Mouse (Mus musculus) megakaryocyte, adult 5-6 weeks (primary cell): Measurements from ENCODE around the gene Tbxas1. TPM values are rescaled to one million over a fixed set of nuclear protein-coding genes. Genes with fewer than 3 reads are reported as not detected.
A peak's percentile ranks its signal among the peaks of the same experiment; 100 is the strongest.

Source experiments
- ATAC-seq: 2 replicates; pipeline ENCODE4 v1.8.0; 2016; ENCODE audit warnings: mild to moderate bottlenecking, inconsistent platforms; ENCODE audit not compliant: poor library complexity, severe bottlenecking
- total RNA-seq, 2 experiments: library from RNA; stranded (forward) in 1 of 2; stranded (reverse) in 1 of 2; fragments of 153-499, 151-499 nt in 1 of 2; fragments of 221-1000, 200-1000 nt in 1 of 2; gene quantifications; 2 replicates each; pipeline versions ENCODE4 v1.2.3 to v1.2.4; 2015 to 2017

The Tbxas1 gene
- total RNA-seq, 2 experiments from 2014 or later = 25.1 to 33.0 TPM

DNA sequence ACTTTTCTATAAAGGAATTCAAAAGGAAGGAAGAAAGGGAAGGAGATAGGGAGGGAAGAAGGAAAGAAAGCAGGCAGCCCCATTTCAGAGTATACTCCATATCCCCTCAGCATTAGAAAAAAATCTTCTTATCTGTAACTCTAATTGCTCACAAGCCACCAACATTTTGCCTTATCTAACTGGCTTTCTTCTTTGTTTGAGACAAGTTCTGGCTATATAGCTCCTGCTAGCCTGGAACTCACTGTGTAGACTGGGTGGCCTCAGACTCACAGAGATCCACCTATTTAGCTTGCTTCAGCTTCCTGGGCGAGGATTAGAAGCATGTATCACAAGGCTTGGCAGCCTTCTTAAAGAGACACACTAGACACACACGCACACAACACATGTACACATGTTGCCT, 23.5 kb upstream of the Tbxas1 start:
- ATAC-seq = no peak

GRCm38 (mm10) chr6:38853561-38853992, 21.6 kb upstream of the Tbxas1 start:
- no peak for ATAC-seq

- no peak for ATAC-seq
Measured at GRCm38 (mm10) chr6:38859819-38860218, 15.4 kb upstream of the Tbxas1 start.

DNA sequence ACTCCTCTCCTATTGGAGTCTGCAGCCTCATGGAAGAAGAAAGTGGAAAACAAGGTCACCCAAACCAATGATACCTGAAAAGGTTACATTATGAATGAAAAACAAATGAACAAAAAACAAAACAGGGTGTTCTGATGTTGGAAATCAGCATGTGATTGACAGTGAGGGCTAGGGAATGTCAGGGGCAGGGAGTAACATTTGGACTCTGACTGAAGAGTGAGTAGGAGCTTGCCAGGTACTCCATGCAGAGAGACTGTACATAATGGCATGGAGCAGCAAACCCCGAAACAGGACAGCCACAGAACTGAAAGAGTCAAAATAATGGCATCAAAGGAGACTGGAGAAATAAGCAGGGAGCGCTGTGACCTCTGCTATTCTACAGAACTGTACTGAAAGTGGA, 14.9 kb upstream of the Tbxas1 start:
- ATAC-seq = no peak

- ATAC-seq = no peak
Measured at GRCm38 (mm10) chr6:38863595-38863994, 11.6 kb upstream of the Tbxas1 start.

GRCm38 (mm10) chr6:38865805-38866204, 9.4 kb upstream of the Tbxas1 start:
- ATAC-seq = peak; percentile 92

DNA sequence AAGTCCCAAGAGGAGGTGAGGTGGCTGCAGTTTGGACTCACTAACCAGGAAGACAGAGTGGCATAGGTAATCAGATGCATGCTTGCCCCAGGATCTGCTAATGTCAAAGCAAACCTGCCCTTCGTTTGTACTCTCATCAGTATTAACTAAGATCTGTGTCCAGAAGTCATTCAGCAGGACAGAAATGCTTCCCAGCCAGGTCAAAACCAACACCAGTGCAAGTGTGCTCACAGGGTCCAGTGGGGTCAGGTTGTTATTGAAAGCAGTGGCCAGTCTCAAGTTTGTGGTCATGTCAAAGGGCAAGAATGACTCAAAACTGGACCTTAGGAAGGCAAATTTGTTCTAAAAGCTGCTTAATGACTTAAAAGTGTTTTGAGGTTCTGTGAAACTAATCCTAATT, 8.8 kb upstream of the Tbxas1 start:
- ATAC-seq = no peak

DNA sequence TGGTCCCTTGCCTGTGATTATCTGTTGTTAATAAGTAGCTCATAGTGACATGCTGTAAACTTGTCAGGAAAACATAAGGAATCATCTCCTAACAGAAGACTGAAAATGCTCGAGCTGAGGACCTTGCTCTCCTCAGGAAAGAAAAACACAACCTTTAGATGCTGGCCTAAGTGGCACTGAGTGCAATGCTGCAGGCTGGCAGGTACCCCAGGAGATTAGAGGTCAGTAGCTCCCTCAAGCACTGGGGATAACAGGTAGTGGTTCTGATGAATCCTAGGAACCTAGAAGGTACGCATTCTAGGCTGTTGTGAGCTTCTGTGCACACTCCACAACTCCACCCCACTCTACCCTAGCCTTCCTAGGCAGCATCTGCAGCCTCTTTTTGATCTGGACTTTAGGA, 8.4 kb upstream of the Tbxas1 start:
- no peak for ATAC-seq

GRCm38 (mm10) chr6:38867291-38867690, 7.9 kb upstream of the Tbxas1 start:
- no peak for ATAC-seq

GRCm38 (mm10) chr6:38868974-38869373, 6.2 kb upstream of the Tbxas1 start:
- ATAC-seq = no peak

- no peak for ATAC-seq
Measured at GRCm38 (mm10) chr6:38870070-38870469, 5.1 kb upstream of the Tbxas1 start.

GRCm38 (mm10) chr6:38871051-38871450, 4.2 kb upstream of the Tbxas1 start:
- peak; percentile 73 for ATAC-seq

DNA sequence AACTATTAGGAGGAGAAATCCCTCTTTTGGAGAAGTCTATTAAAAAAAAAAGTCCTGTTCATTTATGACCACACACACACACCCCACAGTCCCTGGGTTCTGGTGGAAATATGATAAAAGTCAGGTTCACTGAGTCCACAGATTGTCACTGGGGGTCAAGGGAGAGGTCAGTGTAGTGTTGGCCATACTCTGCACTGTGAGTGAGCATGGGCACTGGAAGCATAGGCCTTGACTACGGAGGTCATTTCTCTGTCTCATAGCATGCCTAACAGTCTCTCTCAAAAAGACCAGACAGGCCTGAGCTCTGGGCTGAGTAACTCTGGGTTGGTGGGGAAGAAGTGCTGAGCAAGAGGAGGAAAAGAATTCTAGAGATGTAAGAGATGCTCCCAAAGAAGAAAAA, 1.9 kb upstream of the Tbxas1 start:
- no peak for ATAC-seq

GRCm38 (mm10) chr6:38874035-38874434, 1.2 kb upstream of the Tbxas1 start:
- 0 out of 2 replicates have a peak, but pooled peaks have one; percentile 35 for ATAC-seq

DNA sequence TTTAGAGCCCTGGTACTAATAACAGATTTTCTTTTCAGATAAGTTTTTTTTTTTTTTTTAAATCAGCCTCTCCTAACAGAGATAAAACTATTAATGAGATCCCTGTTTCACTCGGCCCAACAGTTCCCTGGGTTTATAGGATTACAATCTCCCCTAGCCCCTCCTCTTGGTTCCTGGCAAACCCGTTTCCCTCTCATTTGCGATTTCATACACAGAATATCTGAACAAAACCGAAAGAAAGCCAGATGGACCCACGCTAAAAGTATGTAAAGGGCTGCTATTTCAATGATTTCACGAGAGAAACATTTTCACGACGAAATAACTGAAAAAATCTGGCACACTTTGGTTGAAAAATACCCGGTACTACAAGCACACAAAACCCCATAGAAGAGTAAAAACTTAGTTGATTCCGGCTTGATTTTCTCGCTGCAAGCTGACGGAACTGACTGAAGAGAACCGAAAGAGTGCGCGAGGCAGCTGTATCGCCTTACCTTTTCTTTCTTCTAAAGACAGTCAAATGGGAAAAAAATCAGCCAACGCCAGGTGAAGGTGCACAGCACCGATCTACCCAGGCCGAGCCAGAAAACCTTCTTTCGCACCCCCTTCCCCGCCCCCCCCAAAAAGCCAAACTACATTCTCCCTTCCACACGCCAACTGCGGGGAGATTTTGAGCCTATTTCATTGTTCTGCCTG, 493 bp upstream of the Tbxas1 start:
- ATAC-seq = no peak

DNA sequence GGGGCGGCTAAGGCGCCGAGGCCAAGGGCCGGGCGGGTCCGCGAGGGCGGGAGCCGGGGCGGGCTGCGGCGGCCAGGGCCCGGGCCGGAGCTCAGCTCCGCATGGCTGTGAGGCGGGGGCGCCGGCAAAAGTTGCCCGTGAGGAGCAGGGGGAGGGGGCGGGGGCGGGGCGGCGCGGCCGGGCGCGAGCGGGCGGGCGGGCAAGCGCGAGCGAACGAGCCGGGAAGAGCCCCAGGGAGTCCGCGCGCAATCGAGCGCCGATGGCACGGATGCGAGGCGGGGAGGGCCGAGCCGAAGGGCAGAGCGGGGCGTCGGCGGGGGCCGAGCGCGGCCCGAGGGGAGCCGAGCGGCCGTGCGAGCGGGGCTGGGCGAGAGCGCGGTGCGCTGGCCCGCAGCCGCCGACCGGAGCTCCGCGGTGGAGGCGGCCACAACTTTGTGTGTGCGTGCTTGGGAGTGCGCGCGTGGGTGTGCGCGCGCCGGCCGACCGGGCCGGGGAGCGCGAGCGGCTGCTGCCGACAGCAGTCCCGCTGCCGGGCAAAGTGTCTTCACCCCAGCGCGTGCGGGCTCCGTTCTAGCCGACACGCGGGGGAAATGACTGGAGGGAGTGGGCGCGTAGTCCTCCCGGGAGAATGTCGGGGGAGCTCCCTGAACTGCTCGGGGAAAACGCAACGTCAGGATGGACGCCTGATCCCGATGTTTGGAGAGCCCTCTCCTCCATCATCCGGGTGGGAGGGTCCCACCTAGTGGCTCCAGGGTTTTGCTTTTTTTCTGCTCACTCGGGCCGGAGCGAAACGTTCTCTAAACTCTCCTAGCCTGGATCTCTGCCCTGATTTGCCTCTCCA, 1.1 kb downstream of the Tbxas1 start, which contains the start of gene Hipk2:
Hipk2 (minus strand) TSS at position 95 of the 841 bp plus-strand sequence.
- ATAC-seq = peak; percentile 93

GRCm38 (mm10) chr6:38877674-38878073, 2.5 kb downstream of the Tbxas1 start:
- no peak for ATAC-seq

GRCm38 (mm10) chr6:38881468-38881867, 6.3 kb downstream of the Tbxas1 start:
- ATAC-seq = no peak

GRCm38 (mm10) chr6:38881975-38882374, 6.8 kb downstream of the Tbxas1 start:
- ATAC-seq = peak; percentile 66

- ATAC-seq = peak; percentile 67
Measured at GRCm38 (mm10) chr6:38882728-38883171, 7.5 kb downstream of the Tbxas1 start.

DNA sequence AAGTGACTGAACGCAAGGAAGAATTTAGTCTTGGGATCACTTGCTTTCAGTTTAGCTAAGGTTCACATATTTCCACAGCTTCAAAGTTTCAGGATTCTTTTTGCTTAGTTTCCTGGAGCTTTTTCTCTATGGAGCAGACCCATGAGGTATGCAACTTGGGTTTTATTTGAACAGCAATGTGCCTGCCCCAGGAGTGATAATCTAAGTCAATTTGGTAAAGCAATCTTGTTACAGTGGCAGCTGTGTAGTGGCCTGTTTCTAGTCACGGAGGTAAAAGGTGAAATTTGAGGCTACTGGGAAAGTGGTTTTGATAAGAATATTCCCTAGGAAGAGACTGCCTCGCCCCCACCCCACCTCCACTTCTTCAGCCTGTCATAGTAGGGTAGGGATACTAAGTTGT, 9.3 kb downstream of the Tbxas1 start:
- ATAC-seq = no peak

GRCm38 (mm10) chr6:38885132-38885531, 9.9 kb downstream of the Tbxas1 start:
- ATAC-seq = no peak
